Comparison of ENCODE assay signal across 11 mouse cellular contexts in the genomic region with DNA sequence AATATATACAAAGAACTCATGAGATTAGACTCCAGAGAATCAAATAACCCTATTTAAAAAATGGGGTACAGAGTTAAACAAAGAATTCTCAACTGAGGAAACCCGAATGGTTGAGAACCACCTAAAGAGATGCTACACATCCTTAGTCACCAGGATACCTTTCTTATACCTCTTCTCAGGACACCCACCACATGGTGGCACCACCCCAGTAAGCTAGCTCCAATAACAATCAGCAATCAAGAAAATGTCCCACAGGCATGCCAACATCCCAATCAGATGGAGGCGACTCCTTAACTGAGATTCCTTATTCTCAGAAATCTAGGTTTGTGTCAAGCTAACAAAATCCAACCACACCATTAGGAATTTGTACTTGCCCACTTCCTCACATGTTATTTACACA. TPM values are rescaled to one million over a fixed set of nuclear protein-coding genes. Genes with fewer than 3 reads are reported as not detected.
A peak's percentile ranks its signal among the peaks of the same experiment; 100 is the strongest.
DNase-seq lines count a peak whose midpoint lies in the region; ATAC-seq and TF ChIP-seq lines count a peak whose summit lies in the region.
"Had no signal": no experiment of that assay in that cellular context is flagged by ENCODE, and none has a peak within 500 bp of the region (broad histone marks: within the 10 kb centered on the region; RNA-seq: fewer than 3 reads in every experiment).

No protein-coding gene starts in this region.

- WGBS in intestine, postnatal 0 days = 86% methylated on average over 2 of the region's 2 CpGs
- 91% methylated on average over 2 of the region's 2 CpGs for WGBS in intestine, embryonic 15.5 days
- 92% methylated on average over 2 of the region's 2 CpGs for WGBS in hindbrain, embryonic 12.5 days

- H3K9me3 ChIP-seq in intestine, postnatal 0 days (ENCODE audit: control insufficient read depth) = no peaks in the 10 kb centered on the region
- no peaks in the 10 kb centered on the region for H3K9me3 ChIP-seq in intestine, embryonic 15.5 days
- no peaks in the 10 kb centered on the region for H3K9me3 ChIP-seq in hindbrain, embryonic 12.5 days (replicated peaks)
- H3K9me3 ChIP-seq: heart, embryonic 12.5 days; midbrain, embryonic 12.5 days had no signal

- ATAC-seq in intestine, postnatal 0 days = no peak
- ATAC-seq in intestine, embryonic 15.5 days = no peak
- no peak for ATAC-seq in hindbrain, embryonic 12.5 days (ENCODE audit: low FRiP score)
- ATAC-seq in megakaryocyte-erythroid progenitor cell, adult 5-6 weeks (replicated peaks; ENCODE audit: low FRiP score, low TSS enrichment, poor library complexity, severe bottlenecking) = no peak

- H3K4me1 ChIP-seq in intestine, postnatal 0 days (replicated peaks; ENCODE audit: control insufficient read depth, insufficient read depth, low read length) = no peaks in the 10 kb centered on the region
- H3K4me1 ChIP-seq in intestine, embryonic 15.5 days (replicated peaks) = no peaks in the 10 kb centered on the region
- H3K4me1 ChIP-seq in hindbrain, embryonic 12.5 days = no peaks in the 10 kb centered on the region
- H3K4me1 ChIP-seq: heart, embryonic 12.5 days; midbrain, embryonic 12.5 days had no signal

- no peak overlapping the region for H3K4me3 ChIP-seq in intestine, postnatal 0 days (ENCODE audit: low read depth, low read length)
- H3K4me3 ChIP-seq in intestine, embryonic 15.5 days (replicated peaks) = no peak overlapping the region
- H3K4me3 ChIP-seq in hindbrain, embryonic 12.5 days = no peak overlapping the region
- H3K4me3 ChIP-seq: heart, embryonic 12.5 days; midbrain, embryonic 12.5 days had no signal

- no peaks in the 10 kb centered on the region for H3K27me3 ChIP-seq in intestine, postnatal 0 days (replicated peaks; ENCODE audit: control insufficient read depth, insufficient read depth, low read length)
- no peaks in the 10 kb centered on the region for H3K27me3 ChIP-seq in intestine, embryonic 15.5 days (replicated peaks)
- no peaks in the 10 kb centered on the region for H3K27me3 ChIP-seq in hindbrain, embryonic 12.5 days
- H3K27me3 ChIP-seq: heart, embryonic 12.5 days; midbrain, embryonic 12.5 days had no signal

- H3K36me3 ChIP-seq in intestine, postnatal 0 days (ENCODE audit: control insufficient read depth, insufficient read depth) = peaks cover 41% of the 10 kb centered on the region
- peaks cover 22% of the 10 kb centered on the region for H3K36me3 ChIP-seq in intestine, embryonic 15.5 days
- peaks cover 43% of the 10 kb centered on the region for H3K36me3 ChIP-seq in hindbrain, embryonic 12.5 days

- H3K9ac ChIP-seq in intestine, postnatal 0 days (ENCODE audit: low read depth, low read length) = no peak overlapping the region
- H3K9ac ChIP-seq in intestine, embryonic 15.5 days = no peak overlapping the region
- no peak overlapping the region for H3K9ac ChIP-seq in hindbrain, embryonic 12.5 days
- H3K9ac ChIP-seq: heart, embryonic 12.5 days; liver, embryonic 14.5 days; midbrain, embryonic 12.5 days had no signal

- peak; percentile 32; the same call in 1 of the 2 replicates for TF ChIP-seq CTCF in intestine, postnatal 0 days (IDR thresholded peaks at IDR 0.05; ENCODE audit: low read depth)

- no peak overlapping the region for H3K4me2 ChIP-seq in intestine, postnatal 0 days (replicated peaks; ENCODE audit: low read depth)
- no peak overlapping the region for H3K4me2 ChIP-seq in intestine, embryonic 15.5 days (replicated peaks)
- no peak overlapping the region for H3K4me2 ChIP-seq in hindbrain, embryonic 12.5 days (replicated peaks)
- H3K4me2 ChIP-seq: heart, embryonic 12.5 days; midbrain, embryonic 12.5 days had no signal

- no peak overlapping the region for H3K27ac ChIP-seq in intestine, postnatal 0 days (ENCODE audit: low read depth, low read length)
- H3K27ac ChIP-seq in intestine, embryonic 15.5 days = no peak overlapping the region
- H3K27ac ChIP-seq in hindbrain, embryonic 12.5 days = no peak overlapping the region
- H3K27ac ChIP-seq: liver, embryonic 14.5 days; midbrain, embryonic 12.5 days had no signal

- peak; percentile 55 for DNase-seq in adrenal gland, postnatal 14 days
- no peak for DNase-seq in adrenal gland, postnatal 4 days (ENCODE audit: low spot score in 2 of 2)
- peak; percentile 54 for DNase-seq in thymus, postnatal 14 days
- no peak for DNase-seq in thymus, adult 18-20 months

RNA-seq across cellular contexts. Expression of a gene that starts 42.4 kb away (rescaled TPM):
- total RNA-seq in adrenal gland, postnatal 14 days (2021) = 27.2 and 32.9 TPM in 2 replicates
- 10 to 100 TPM; 47.7 to 48.6 TPM for total RNA-seq in adrenal gland, postnatal 4 days (2021)
- 7.4 and 7.5 TPM in 2 replicates for polyA plus RNA-seq in intestine, postnatal 0 days (2015; fragmentation: Nextera tagmentation; extraction: Ambion mirVana)
- 8.8 and 10.4 TPM in 2 replicates for polyA plus RNA-seq in intestine, embryonic 15.5 days (2015; fragmentation: Nextera tagmentation; extraction: Ambion mirVana)
- 28.1 and 30.5 TPM in 2 replicates for polyA plus RNA-seq in hindbrain, embryonic 12.5 days (2016; fragmentation: Nextera tagmentation; extraction: Ambion mirVana)
- 13.5 and 18.0 TPM in 2 replicates for total RNA-seq in megakaryocyte-erythroid progenitor cell, adult 5-6 weeks (2014; fragmentation: Nextera tagmentation)
- 10.1 and 12.1 TPM in 2 replicates for total RNA-seq in megakaryocyte-erythroid progenitor cell, adult 5-6 weeks (2017)

Comparison
In these comparisons a context has a peak if more than half of its experiments do, and no peak if none do; other contexts are left out.
1. DNase-seq: peak in adrenal gland, postnatal 14 days (single experiment) and thymus, postnatal 14 days (single experiment); none in adrenal gland, postnatal 4 days (0 of 2) and thymus, adult 18-20 months (0 of 2).